Mouse (Mus musculus): ENCODE measurements at regions not wholly inside any gene's neighbourhood (a gene's known extent, or its start where the extent isn't known, plus 50 kb on each side); places are given as distances from the start of the nearest gene placed in this dataset.
"Not testable (repeated sequence)": the region's sequence is repeated elsewhere in the genome, so short reads cannot be mapped to it uniquely, and the experiment has no call there.

GRCm38 (mm10) chr12:15122586-15123212 lies 694.0 kb downstream of the Trib2 start:
- DNase-seq (ENCODE audit: low spot score): no peak

GRCm38 (mm10) chr12:15115556-15115955 lies 701.2 kb downstream of the Trib2 start:
- DNase-seq (ENCODE audit: low spot score): no peak

GRCm38 (mm10) chr12:15114793-15115192 lies 701.9 kb downstream of the Trib2 start:
- peak; percentile 11 for DNase-seq (ENCODE audit: low spot score)

GRCm38 (mm10) chr12:15111049-15111448 lies 705.7 kb downstream of the Trib2 start:
- no peak for DNase-seq (ENCODE audit: low spot score)

- no peak for DNase-seq (ENCODE audit: low spot score)
Measured at GRCm38 (mm10) chr12:15104876-15105275, 711.8 kb downstream of the Trib2 start.

GRCm38 (mm10) chr12:15078615-15079014 lies 738.1 kb downstream of the Trib2 start:
- DNase-seq (ENCODE audit: low spot score): no peak

- DNase-seq (ENCODE audit: low spot score): no peak
Measured at GRCm38 (mm10) chr12:15064351-15064750, 752.4 kb downstream of the Trib2 start.

- DNase-seq (ENCODE audit: low spot score): no peak
Measured at GRCm38 (mm10) chr12:15051387-15051786, 765.3 kb downstream of the Trib2 start.

- DNase-seq (ENCODE audit: low spot score): no peak
Measured at GRCm38 (mm10) chr12:15043264-15043663, 773.5 kb downstream of the Trib2 start.

- DNase-seq (ENCODE audit: low spot score): no peak
Measured at GRCm38 (mm10) chr12:15011091-15011490, 805.6 kb downstream of the Trib2 start.

- DNase-seq (ENCODE audit: low spot score): not testable (repeated sequence)
Measured at GRCm38 (mm10) chr12:15002401-15002800, 814.3 kb downstream of the Trib2 start.
